Mouse (Mus musculus): ENCODE data around the gene Tbxas1.

The Tbxas1 gene

DNA sequence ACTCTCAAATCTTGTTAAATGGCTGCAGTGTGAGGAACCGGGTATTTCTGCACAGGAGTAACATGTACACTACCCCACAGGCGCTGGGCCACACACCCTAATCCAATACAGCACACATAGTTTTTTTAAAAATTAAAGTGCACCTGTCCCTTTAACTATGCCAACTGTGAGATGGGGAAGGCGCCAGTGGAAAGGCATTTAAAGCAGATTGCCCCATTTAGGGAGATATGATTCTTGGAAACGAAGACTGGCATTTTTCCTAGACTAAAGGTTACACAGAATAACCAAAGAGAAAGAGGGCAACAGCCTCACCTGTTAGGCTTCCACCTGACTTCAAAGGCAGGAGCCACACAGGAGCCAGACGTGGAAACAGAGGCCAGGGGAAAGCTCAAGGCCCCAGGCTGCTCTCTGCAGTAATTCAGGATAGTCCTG, 21.6 kb upstream of the Tbxas1 start:
- no peak for DNase-seq (ENCODE audit: low read depth, low spot score)

DNA sequence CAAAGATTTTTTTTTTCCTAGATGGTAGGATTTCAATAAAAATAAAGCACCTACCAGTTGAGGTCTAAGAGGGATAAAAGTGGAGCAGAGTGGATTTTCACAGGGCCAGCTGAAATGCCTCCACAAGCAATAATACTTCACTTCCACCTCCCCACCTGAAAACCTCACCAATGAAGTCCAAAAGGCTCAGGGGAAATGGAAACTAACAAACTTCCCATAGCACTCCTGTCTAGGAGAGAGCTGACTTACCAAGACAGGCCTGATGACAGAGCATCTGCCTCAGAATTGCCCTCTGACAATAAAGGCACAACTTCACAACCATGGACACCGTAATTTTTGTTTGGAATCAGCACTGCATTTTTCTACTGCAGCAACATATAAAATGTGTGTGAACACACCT, 15.4 kb upstream of the Tbxas1 start:
- no peak for DNase-seq (ENCODE audit: low read depth, low spot score)

DNA sequence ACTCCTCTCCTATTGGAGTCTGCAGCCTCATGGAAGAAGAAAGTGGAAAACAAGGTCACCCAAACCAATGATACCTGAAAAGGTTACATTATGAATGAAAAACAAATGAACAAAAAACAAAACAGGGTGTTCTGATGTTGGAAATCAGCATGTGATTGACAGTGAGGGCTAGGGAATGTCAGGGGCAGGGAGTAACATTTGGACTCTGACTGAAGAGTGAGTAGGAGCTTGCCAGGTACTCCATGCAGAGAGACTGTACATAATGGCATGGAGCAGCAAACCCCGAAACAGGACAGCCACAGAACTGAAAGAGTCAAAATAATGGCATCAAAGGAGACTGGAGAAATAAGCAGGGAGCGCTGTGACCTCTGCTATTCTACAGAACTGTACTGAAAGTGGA, 14.9 kb upstream of the Tbxas1 start:
- no peak for DNase-seq (ENCODE audit: low read depth, low spot score)

DNA sequence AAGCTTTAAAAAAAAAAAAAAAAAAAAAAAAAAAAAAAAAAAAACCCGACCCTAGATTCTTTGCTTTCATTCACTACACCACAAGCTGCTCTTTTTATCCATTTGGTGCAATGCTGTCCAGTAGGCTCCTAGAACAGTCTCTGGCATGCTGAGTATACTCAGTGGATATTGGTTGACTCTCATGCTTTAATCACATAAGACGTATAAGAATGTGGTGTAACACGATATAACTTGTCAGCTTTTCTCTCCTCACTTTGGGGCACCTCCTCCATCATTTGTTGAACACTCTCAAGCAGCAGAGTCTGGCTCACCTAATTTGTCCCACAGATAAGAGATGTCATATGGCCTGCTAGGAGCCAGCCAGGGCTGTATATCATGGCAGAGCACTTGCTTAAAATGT, 11.6 kb upstream of the Tbxas1 start:
- DNase-seq (ENCODE audit: low read depth, low spot score): no peak

DNA sequence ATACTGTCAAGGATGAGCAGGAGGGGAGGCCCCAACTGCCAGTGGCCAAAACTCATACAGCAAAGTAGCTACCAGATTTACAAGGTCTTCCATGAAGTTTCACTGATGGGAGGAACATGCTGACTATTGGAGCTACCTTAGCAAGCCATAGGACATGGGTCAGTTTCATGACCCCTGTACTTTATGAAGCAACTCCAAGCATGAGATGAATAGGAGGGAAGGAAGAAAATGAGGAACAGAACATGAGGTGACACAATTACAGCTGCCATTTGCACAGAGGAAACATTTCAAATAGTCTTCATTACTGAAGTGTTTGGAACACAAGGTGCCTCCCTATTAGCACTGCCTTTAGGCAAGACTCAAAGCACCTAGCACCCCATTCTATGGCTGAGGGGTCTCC, 9.4 kb upstream of the Tbxas1 start:
- DNase-seq (ENCODE audit: low read depth, low spot score): no peak

DNA sequence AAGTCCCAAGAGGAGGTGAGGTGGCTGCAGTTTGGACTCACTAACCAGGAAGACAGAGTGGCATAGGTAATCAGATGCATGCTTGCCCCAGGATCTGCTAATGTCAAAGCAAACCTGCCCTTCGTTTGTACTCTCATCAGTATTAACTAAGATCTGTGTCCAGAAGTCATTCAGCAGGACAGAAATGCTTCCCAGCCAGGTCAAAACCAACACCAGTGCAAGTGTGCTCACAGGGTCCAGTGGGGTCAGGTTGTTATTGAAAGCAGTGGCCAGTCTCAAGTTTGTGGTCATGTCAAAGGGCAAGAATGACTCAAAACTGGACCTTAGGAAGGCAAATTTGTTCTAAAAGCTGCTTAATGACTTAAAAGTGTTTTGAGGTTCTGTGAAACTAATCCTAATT, 8.8 kb upstream of the Tbxas1 start:
- DNase-seq (ENCODE audit: low read depth, low spot score): no peak

DNA sequence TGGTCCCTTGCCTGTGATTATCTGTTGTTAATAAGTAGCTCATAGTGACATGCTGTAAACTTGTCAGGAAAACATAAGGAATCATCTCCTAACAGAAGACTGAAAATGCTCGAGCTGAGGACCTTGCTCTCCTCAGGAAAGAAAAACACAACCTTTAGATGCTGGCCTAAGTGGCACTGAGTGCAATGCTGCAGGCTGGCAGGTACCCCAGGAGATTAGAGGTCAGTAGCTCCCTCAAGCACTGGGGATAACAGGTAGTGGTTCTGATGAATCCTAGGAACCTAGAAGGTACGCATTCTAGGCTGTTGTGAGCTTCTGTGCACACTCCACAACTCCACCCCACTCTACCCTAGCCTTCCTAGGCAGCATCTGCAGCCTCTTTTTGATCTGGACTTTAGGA, 8.4 kb upstream of the Tbxas1 start:
- DNase-seq (ENCODE audit: low read depth, low spot score): no peak

DNA sequence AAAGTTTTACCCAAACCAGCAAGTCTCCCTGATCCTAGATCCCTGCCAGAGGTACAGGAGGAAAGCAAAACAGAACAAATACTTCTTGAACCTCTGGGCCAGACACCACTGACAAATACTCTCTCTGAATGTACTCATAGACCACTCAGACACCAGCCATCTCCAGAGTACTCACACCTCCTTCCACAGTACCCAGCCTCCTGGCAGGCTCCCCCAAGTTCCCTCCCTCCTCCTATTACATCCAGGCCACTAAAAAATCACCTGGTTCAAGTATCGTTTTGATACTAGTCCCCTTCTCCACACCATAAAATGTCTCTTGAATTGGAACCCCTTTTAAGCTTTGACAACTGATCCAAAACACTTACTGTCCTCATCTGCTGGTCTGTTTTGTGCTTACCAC, 7.9 kb upstream of the Tbxas1 start:
- DNase-seq (ENCODE audit: low read depth, low spot score): no peak

DNA sequence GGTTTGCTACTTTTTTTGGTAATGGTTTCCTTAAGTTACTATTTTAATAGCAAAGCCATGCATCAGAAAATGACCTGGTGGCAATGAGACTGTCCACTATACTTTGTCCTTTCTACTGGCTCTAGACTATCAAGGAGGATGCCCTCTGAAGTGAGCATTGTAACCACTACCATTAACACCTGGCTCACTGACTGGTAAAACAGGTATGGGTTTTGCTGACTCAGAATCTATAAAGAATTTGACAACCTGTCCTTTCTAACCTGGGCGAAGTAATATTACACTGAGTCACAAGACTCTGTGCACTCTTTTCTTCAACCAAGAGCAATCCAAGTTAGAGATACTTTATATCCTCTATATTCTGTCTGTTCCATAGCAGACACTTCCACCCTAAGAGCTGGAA, 6.2 kb upstream of the Tbxas1 start:
- no peak for DNase-seq (ENCODE audit: low read depth, low spot score)

DNA sequence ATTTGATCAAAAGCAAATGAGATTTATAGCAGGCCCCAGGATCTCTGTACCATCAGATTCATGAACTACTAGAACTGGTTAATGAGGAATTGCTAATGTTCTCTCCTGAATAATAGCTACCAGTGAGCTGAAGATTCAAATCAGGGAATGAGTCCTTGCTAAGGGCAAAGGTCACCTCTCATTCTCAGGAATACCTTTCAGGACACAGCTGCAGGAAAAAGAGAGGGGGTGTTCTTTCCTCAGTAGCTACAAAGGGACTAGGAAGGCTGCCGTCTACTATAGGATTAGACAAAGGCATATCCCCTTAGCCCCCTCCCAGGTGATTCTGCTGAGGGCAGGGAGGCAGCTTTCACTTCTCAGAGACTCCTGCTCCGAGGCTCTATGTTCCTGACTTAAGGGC, 5.1 kb upstream of the Tbxas1 start:
- no peak for DNase-seq (ENCODE audit: low read depth, low spot score)

DNA sequence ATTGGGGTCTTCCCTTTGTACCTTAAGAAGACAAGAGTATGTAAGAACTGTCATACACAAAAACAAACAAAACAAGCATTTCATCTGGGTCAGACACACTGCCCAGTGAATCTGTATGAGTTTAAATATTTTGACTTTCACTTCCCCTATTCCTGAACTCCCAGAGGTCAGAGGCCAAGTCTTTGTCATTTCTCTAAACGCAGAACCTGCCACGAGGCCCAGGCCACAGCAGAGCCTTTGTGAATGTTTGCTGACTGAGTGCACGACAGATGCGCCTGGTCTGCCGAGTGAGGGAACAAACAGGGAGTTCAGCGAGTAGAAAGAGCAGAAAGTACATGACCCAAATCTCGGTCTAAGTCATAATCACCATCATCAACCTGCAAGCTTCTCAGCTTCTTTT, 4.2 kb upstream of the Tbxas1 start:
- peak; percentile 66 for DNase-seq (ENCODE audit: low read depth, low spot score)

DNA sequence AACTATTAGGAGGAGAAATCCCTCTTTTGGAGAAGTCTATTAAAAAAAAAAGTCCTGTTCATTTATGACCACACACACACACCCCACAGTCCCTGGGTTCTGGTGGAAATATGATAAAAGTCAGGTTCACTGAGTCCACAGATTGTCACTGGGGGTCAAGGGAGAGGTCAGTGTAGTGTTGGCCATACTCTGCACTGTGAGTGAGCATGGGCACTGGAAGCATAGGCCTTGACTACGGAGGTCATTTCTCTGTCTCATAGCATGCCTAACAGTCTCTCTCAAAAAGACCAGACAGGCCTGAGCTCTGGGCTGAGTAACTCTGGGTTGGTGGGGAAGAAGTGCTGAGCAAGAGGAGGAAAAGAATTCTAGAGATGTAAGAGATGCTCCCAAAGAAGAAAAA, 1.9 kb upstream of the Tbxas1 start:
- no peak for DNase-seq (ENCODE audit: low read depth, low spot score)

DNA sequence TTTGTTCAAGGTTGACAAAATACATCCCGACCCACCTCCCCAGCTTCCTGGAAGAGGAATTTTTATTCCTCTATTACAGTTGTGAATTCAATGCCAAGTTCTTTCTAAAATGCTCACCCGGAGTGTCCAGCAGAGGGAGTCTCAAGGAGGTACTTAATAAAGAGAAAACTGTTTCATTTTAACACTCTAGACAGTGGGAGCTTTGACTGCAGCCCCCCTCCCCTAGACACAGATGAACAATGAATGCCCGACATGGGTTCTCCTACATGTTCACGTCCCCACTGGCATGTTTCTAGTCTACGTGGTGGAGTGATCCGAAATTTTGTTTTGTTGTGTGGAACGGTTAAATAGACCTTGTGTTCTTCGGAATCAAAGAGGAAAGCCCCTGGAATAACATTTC, 1.2 kb upstream of the Tbxas1 start:
- peak; percentile 81 for DNase-seq (ENCODE audit: low read depth, low spot score)

DNA sequence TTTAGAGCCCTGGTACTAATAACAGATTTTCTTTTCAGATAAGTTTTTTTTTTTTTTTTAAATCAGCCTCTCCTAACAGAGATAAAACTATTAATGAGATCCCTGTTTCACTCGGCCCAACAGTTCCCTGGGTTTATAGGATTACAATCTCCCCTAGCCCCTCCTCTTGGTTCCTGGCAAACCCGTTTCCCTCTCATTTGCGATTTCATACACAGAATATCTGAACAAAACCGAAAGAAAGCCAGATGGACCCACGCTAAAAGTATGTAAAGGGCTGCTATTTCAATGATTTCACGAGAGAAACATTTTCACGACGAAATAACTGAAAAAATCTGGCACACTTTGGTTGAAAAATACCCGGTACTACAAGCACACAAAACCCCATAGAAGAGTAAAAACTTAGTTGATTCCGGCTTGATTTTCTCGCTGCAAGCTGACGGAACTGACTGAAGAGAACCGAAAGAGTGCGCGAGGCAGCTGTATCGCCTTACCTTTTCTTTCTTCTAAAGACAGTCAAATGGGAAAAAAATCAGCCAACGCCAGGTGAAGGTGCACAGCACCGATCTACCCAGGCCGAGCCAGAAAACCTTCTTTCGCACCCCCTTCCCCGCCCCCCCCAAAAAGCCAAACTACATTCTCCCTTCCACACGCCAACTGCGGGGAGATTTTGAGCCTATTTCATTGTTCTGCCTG, 493 bp upstream of the Tbxas1 start:
- DNase-seq (ENCODE audit: low read depth, low spot score): no peak

DNA sequence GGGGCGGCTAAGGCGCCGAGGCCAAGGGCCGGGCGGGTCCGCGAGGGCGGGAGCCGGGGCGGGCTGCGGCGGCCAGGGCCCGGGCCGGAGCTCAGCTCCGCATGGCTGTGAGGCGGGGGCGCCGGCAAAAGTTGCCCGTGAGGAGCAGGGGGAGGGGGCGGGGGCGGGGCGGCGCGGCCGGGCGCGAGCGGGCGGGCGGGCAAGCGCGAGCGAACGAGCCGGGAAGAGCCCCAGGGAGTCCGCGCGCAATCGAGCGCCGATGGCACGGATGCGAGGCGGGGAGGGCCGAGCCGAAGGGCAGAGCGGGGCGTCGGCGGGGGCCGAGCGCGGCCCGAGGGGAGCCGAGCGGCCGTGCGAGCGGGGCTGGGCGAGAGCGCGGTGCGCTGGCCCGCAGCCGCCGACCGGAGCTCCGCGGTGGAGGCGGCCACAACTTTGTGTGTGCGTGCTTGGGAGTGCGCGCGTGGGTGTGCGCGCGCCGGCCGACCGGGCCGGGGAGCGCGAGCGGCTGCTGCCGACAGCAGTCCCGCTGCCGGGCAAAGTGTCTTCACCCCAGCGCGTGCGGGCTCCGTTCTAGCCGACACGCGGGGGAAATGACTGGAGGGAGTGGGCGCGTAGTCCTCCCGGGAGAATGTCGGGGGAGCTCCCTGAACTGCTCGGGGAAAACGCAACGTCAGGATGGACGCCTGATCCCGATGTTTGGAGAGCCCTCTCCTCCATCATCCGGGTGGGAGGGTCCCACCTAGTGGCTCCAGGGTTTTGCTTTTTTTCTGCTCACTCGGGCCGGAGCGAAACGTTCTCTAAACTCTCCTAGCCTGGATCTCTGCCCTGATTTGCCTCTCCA, 1.1 kb downstream of the Tbxas1 start, which contains the start of gene Hipk2:
Gene Hipk2, minus strand, starts transcription at position 95 of the 841 bp plus-strand sequence.
- peak; percentile 92 for DNase-seq (ENCODE audit: low read depth, low spot score)

DNA sequence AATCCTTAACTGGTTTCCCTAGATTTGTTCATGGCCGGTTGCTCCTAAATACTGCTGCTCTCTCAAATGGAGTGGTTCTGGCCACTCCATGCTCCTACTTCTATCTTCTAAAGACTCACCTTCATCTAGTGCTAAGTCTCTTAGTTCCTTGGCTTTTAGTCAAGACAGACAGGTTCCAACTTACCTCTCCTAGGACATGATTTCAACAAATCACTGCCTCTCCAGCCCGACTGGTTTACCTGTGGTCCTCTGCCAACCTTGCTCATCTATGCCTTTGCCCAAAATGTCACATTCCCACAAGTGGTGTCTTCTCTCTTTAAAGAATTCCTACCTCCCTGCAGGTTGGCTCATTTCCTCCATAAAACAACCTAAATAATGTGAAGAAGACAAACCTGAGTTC, 2.5 kb downstream of the Tbxas1 start:
- no peak for DNase-seq (ENCODE audit: low read depth, low spot score)

DNA sequence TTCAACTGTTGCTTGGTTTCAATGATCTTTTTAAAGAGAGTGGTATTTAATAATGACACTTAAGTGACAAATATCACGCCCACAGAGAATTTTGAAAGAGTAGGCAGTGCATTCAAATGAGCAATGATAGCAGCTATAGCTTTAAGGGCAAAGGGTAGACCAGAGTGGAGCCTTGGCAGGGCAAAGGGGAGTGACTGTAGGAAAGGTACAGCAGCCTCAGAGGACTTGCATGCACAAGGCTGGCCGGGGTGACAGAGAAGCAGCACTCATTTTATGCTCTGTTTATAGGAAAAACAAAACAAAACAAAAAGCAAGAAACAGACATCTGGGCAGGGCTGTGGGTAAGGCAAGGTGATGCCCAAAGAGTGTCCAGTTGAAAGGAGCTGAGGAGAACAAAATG, 6.3 kb downstream of the Tbxas1 start:
- DNase-seq (ENCODE audit: low read depth, low spot score): no peak

DNA sequence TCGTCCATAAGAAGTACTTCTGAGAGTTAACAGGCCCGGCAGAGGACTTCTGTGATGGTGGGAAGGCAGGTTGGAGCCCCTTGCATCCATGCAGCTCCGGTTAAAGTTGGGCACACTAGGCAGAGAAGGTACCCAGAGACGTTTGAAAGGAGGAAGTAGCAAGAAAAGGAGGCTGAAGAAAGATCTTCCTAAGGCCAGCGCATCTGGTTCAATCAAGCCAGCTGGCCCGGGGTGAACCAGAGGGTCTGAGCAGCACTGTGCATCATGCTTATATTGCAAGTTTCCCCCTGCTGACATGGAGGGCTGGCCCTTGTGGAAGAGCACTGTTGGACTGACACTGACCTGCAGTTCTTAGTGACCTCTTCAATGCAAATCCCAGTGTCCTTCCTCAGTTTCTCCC, 6.8 kb downstream of the Tbxas1 start:
- DNase-seq (ENCODE audit: low read depth, low spot score): no peak

DNA sequence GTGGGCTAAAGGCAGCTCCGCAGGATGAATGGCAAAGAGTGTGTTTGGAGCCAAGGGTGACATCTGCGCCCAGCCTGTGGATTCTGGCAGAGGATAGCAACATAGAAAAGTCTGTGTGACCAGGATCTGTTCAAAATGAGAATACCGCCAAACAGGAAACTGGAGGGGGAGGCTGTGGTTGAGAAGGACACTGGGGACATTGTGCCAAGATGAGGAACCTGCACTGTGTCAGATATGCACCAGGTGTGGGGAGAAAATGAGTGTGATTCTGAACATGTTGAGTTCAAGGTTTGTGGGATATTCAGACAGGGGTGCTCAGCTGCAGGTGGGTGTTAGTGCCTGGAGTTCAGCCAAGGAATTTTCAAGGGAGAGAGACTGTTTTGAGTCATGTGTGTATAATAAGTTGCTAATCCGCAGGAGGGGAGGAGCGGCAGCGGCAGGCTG, 7.5 kb downstream of the Tbxas1 start:
- no peak for DNase-seq (ENCODE audit: low read depth, low spot score)

DNA sequence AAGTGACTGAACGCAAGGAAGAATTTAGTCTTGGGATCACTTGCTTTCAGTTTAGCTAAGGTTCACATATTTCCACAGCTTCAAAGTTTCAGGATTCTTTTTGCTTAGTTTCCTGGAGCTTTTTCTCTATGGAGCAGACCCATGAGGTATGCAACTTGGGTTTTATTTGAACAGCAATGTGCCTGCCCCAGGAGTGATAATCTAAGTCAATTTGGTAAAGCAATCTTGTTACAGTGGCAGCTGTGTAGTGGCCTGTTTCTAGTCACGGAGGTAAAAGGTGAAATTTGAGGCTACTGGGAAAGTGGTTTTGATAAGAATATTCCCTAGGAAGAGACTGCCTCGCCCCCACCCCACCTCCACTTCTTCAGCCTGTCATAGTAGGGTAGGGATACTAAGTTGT, 9.3 kb downstream of the Tbxas1 start:
- DNase-seq (ENCODE audit: low read depth, low spot score): no peak

DNA sequence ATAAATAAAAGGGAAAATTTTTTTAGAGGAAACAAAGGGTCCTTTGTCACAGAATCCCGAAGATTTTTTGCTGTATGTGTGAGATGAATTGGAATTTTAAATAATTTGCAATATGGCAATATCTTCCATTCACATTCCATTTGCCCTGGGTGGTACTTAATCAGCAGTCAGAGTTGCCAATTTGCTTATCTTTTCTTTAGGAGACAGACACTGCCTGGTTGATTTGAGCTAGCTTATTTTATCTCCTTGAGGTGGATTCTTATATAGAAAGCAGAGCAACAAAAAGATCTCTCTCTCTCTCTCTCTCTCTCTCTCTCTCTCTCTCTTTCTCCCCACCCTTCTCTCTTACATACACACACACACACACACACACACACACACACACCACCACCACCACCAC, 9.9 kb downstream of the Tbxas1 start:
- no peak for DNase-seq (ENCODE audit: low read depth, low spot score)

DNA sequence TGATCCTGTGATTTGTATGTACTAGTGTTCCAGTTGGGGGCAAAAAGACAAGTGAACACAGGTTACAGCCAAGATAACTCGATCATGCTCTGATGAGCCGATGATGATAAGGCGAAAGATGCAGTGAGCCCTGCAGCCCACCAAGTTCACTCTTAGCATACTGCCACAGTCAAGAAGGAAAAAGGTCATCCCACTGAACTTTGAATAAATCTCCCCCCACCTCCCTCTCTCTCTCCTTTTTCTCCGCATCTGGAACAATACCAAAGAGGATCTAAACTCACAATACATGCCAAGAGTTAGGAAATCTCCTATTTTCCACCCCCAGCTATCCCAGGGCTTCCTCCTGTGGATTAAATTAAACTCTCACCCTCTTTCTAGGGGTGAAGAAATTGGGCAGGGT, 12.2 kb downstream of the Tbxas1 start:
- DNase-seq (ENCODE audit: low read depth, low spot score): no peak

DNA sequence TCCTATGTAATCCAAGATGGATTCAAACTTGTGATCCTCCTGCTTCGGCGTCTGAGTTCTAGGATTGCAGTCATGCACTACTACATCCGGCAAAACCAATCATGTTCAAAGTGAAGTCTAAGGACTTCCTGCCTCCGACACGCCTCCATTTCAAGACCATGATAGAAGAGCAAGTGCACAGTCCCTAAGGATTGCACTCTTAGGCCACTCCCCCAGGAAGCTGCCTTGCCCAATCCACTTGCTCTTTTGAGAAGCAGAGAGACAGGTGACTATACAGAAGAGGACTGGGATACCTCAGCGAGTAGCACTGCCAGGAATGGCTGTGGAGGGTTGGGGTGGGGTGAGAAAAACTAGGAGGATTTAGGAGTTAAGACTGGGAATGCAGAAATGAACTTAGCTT, 14.0 kb downstream of the Tbxas1 start:
- DNase-seq (ENCODE audit: low read depth, low spot score): no peak
